ENCODE assay signal across 12 mouse cellular contexts in genomic region chr1:182436746-182437145, GRCm38 (mm10). TPM values are rescaled to one million over a fixed set of nuclear protein-coding genes. Genes with fewer than 3 reads are reported as not detected.
A peak's percentile ranks its signal among the peaks of the same experiment; 100 is the strongest.
DNase-seq lines count a peak whose midpoint lies in the region.
"Had no signal": no experiment of that assay in that cellular context is flagged by ENCODE, and none has a peak within 500 bp of the region (broad histone marks: within the 10 kb centered on the region; RNA-seq: fewer than 3 reads in every experiment).

No protein-coding gene starts in this region.

- DNase-seq in cerebellum, postnatal 10 days = peak; percentile 53 to 64
- DNase-seq in cerebellum, adult 9-10 months = no peak
- peak; percentile 45 for DNase-seq in heart, adult 11 months
- no peak for DNase-seq in heart, adult 9 months (ENCODE audit: low spot score in 2 of 2)
- peak; percentile 21 for DNase-seq in left cerebral cortex, postnatal 4 days
- DNase-seq in left cerebral cortex, postnatal 36 days (ENCODE audit: low spot score in 2 of 2) = no peak
- DNase-seq: adrenal gland, adult 2 months; adrenal gland, postnatal 14 days; cerebellum, adult 9-11 months; embryo, embryonic 11 days; gastrocnemius, postnatal 25 days; heart, adult 2 months had no signal

- intact Hi-C loops in left cerebral cortex, postnatal 4 days (cut with DNase I) = no loop called here
- intact Hi-C loops in left cerebral cortex, postnatal 36 days (cut with DNase I) = no loop called here

RNA-seq across cellular contexts. Expression of gene Trp53bp2, which starts 27.8 kb away (rescaled TPM):
- 10 to 100 TPM; 23.2 to 27.3 TPM for total RNA-seq in left cerebral cortex, postnatal 4 days (2021)
- total RNA-seq in left cerebral cortex, postnatal 36 days (2021) = 10 to 100 TPM; 21.9 to 23.4 TPM

Comparison
In these comparisons a context has a peak if more than half of its experiments do, and no peak if none do; other contexts are left out.
1. DNase-seq: peak in cerebellum, postnatal 10 days (2 of 2), heart, adult 11 months (single experiment) and left cerebral cortex, postnatal 4 days (single experiment); none in cerebellum, adult 9-10 months (single experiment), heart, adult 9 months (0 of 2) and left cerebral cortex, postnatal 36 days (0 of 2).